In the genomic region with DNA sequence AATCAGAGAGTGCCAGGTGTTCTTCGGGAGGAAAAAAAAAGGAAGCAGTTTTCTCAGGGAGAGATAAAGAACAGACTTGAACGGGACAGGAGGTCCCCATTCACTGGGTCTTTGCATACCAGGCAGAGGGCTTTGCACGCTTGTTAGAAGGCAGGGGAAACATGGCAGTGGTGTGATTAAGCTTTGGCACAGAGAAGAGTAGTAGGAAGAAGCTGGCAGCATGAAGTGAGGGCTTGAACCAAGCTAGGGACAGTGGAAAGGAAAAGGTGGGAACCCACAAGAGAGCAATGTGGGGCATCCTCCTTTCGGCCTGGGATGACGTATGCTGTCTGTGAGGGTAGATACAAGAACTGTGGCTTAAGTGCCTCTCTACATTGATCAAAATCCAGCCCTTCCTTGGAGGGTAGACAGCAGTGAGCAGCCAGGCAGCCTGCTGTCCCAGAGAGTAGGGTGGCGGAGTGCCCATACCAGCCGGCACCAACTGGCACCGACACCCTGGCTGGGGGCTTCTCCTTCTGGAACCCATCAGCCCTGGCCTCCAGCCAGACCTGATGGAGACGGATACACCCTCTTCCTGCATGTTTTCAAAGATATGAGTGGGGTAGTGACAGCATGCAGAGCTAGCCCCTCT, we compare ENCODE assay signal across 11 mouse cellular contexts. TPM values are rescaled to one million over a fixed set of nuclear protein-coding genes. Genes with fewer than 3 reads are reported as not detected.
DNase-seq lines count a peak whose midpoint lies in the region; ATAC-seq and TF ChIP-seq lines count a peak whose summit lies in the region.
"Had no signal": no experiment of that assay in that cellular context is flagged by ENCODE, and none has a peak within 500 bp of the region (broad histone marks: within the 10 kb centered on the region; RNA-seq: fewer than 3 reads in every experiment).

No protein-coding gene starts in this region.

- no peak for TF ChIP-seq CTCF in layer of hippocampus, adult 2 months (conservative IDR thresholded peaks at IDR 0.05)

- no peak overlapping the region for H3K9ac ChIP-seq in intestine, embryonic 15.5 days

- ATAC-seq in intestine, embryonic 15.5 days, result no peak
- ATAC-seq: Patski had no signal

- no peak overlapping the region for H3K4me3 ChIP-seq in layer of hippocampus, adult 2 months
- H3K4me3 ChIP-seq in intestine, embryonic 15.5 days (replicated peaks), result no peak overlapping the region

- peak overlapping the region; percentile 16 for H3K27ac ChIP-seq in layer of hippocampus, adult 2 months
- H3K27ac ChIP-seq in intestine, embryonic 15.5 days, result no peak overlapping the region

- no peak overlapping the region for H3K4me2 ChIP-seq in intestine, embryonic 15.5 days (replicated peaks)

- DNase-seq in cerebellum, postnatal 10 days, result peak; percentile 96 to 98
- DNase-seq in cerebellum, adult 8-10 months, result no peak
- DNase-seq in left cerebral cortex, postnatal 10 days (ENCODE audit: extremely low spot score in 1 of 2, low spot score in 2 of 2), result peak; percentile 69 to 78
- DNase-seq in left cerebral cortex, adult 18-20 months (ENCODE audit: low spot score in 2 of 2), result no peak
- DNase-seq in brain, adult 2 months (ENCODE audit: low read depth, low spot score), result peak; percentile 24
- DNase-seq in layer of hippocampus, adult 2 months (ENCODE audit: low spot score in 2 of 2), result peak; percentile 68 to 79
- DNase-seq in ovary, postnatal 36 days (ENCODE audit: low spot score), result no peak
- DNase-seq: kidney, adult 11 months had no signal

- no peaks in the 10 kb centered on the region for H3K27me3 ChIP-seq in intestine, embryonic 15.5 days (replicated peaks)

- 59% methylated on average over 9 of the region's 9 CpGs for WGBS in intestine, embryonic 15.5 days

- intact Hi-C loops in left cerebral cortex, postnatal 10 days (cut with DNase I), result no loop called here

- H3K36me3 ChIP-seq in intestine, embryonic 15.5 days, result no peaks in the 10 kb centered on the region

- H3K9me3 ChIP-seq in intestine, embryonic 15.5 days, result no peaks in the 10 kb centered on the region

- peaks cover 4% of the 10 kb centered on the region; the same call in 1 of the 2 replicates for H3K4me1 ChIP-seq in intestine, embryonic 15.5 days (replicated peaks)

RNA-seq across cellular contexts. Expression of a gene that starts 19.9 kb away (rescaled TPM):
- total RNA-seq in left cerebral cortex, postnatal 10 days (2021), result 10 to 100 TPM; 22.9 to 23.7 TPM
- 10 to 100 TPM; 20.4 to 26.9 TPM for total RNA-seq in left cerebral cortex, adult 18-20 months (2021)
- total RNA-seq in layer of hippocampus, adult 2 months (2021), result 10 to 100 TPM; 25.6 to 29.1 TPM
- polyA plus RNA-seq in intestine, embryonic 15.5 days (2015; fragmentation: Nextera tagmentation; extraction: Ambion mirVana), result 4.4 and 4.6 TPM in 2 replicates
- total RNA-seq: granulocyte monocyte progenitor cell, adult 5-6 weeks had no signal

Comparison
In these comparisons a context has a peak if more than half of its experiments do, and no peak if none do; other contexts are left out.
1. DNase-seq: peak in cerebellum, postnatal 10 days (2 of 2), left cerebral cortex, postnatal 10 days (2 of 2), brain, adult 2 months (single experiment) and layer of hippocampus, adult 2 months (2 of 2); none in cerebellum, adult 8-10 months (single experiment), left cerebral cortex, adult 18-20 months (0 of 2) and ovary, postnatal 36 days (single experiment).